Mouse (Mus musculus): ENCODE measurements around the gene Bspry. TPM values are rescaled to one million over a fixed set of nuclear protein-coding genes. Genes with fewer than 3 reads are reported as not detected.

The Bspry gene
- total RNA-seq (2021), result under 1 TPM; 0.42 to 0.70 TPM
- long read RNA-seq, experiment 1, partial matches to known transcripts, result 1 of 1 reads
- long read RNA-seq, experiment 1, other reads (novel, unspliced or antisense), result 0 of 1 reads
- long read RNA-seq, experiment 2, partial matches to known transcripts, result 0 of 3 reads
- long read RNA-seq, experiment 2, other reads (novel, unspliced or antisense), result 2 of 3 reads

- no peak for DNase-seq (ENCODE audit: low spot score in 2 of 2)
- intact Hi-C loops (cut with DNase I), result no loop called here
These were observed at the start of gene Bspry for GRCm38 (mm10) chr4:62479937-62480708. Bspry (plus strand) TSS chr4:62480053.

- no peak for DNase-seq (ENCODE audit: low spot score in 2 of 2)
- intact Hi-C loops (cut with DNase I), result no loop called here
These were observed 49.2 kb upstream of the Bspry start for GRCm38 (mm10) chr4:62430678-62431077.

GRCm38 (mm10) chr4:62431522-62431921, 48.3 kb upstream of the Bspry start:
- intact Hi-C loops (cut with DNase I), result no loop called here

GRCm38 (mm10) chr4:62433939-62434870, 45.6 kb upstream of the Bspry start:
- no peak for DNase-seq (ENCODE audit: low spot score in 2 of 2)
- intact Hi-C loops (cut with DNase I), result no loop called here

More at GRCm38 (mm10) chr4:62431522-62431921, 48.3 kb upstream of the Bspry start:
- DNase-seq (ENCODE audit: low spot score in 2 of 2), result no peak

- intact Hi-C loops (cut with DNase I), result no loop called here
- no peak for DNase-seq (ENCODE audit: low spot score in 2 of 2)
These were observed 44.8 kb upstream of the Bspry start, which contains the start of gene Rnf183 for GRCm38 (mm10) chr4:62435081-62435480. Rnf183 (minus strand) TSS chr4:62435252.

GRCm38 (mm10) chr4:62437256-62437778, 42.5 kb upstream of the Bspry start:
- intact Hi-C loops (cut with DNase I), result no loop called here
- no peak for DNase-seq (ENCODE audit: low spot score in 2 of 2)

GRCm38 (mm10) chr4:62437871-62438270, 42.0 kb upstream of the Bspry start:
- intact Hi-C loops (cut with DNase I), result no loop called here
- no peak for DNase-seq (ENCODE audit: low spot score in 2 of 2)

- intact Hi-C loops (cut with DNase I), result no loop called here
- DNase-seq (ENCODE audit: low spot score in 2 of 2), result no peak
These were observed 40.1 kb upstream of the Bspry start for GRCm38 (mm10) chr4:62439793-62440192.

GRCm38 (mm10) chr4:62440544-62440943, 39.3 kb upstream of the Bspry start:
- intact Hi-C loops (cut with DNase I), result no loop called here
- no peak for DNase-seq (ENCODE audit: low spot score in 2 of 2)

GRCm38 (mm10) chr4:62440986-62441385, 38.9 kb upstream of the Bspry start:
- intact Hi-C loops (cut with DNase I), result no loop called here
- no peak for DNase-seq (ENCODE audit: low spot score in 2 of 2)

- peak; percentile 48 to 55 for DNase-seq (ENCODE audit: low spot score in 2 of 2)
- intact Hi-C loops (cut with DNase I), result loop anchor here (1.0 to 5.0 kb wide), 2 partner anchors 47 to 309 kb away; partner anchors contain the start of gene Hdhd3
These were observed 24.9 kb upstream of the Bspry start for GRCm38 (mm10) chr4:62454995-62455394.

GRCm38 (mm10) chr4:62459081-62459480, 20.8 kb upstream of the Bspry start:
- peak; percentile 49 to 74 for DNase-seq (ENCODE audit: low spot score in 2 of 2)
- intact Hi-C loops (cut with DNase I), result loop anchor here (5.0 kb wide), 1 partner anchor 43 kb away; the partner anchor contains the start of gene Hdhd3

- no peak for DNase-seq (ENCODE audit: low spot score in 2 of 2)
- intact Hi-C loops (cut with DNase I), result no loop called here
These were observed 19.5 kb upstream of the Bspry start for GRCm38 (mm10) chr4:62460348-62460747.

GRCm38 (mm10) chr4:62463124-62463523, 16.7 kb upstream of the Bspry start:
- no peak for DNase-seq (ENCODE audit: low spot score in 2 of 2)
- intact Hi-C loops (cut with DNase I), result no loop called here

GRCm38 (mm10) chr4:62468158-62468557, 11.7 kb upstream of the Bspry start:
- no peak for DNase-seq (ENCODE audit: low spot score in 2 of 2)
- intact Hi-C loops (cut with DNase I), result no loop called here

- intact Hi-C loops (cut with DNase I), result loop anchor here (5.0 kb wide), 1 partner anchor 63 kb away; the partner anchor contains the start of genes Cdc26 and Prpf4
- DNase-seq (ENCODE audit: low spot score in 2 of 2), result peak; percentile 78 to 88
These were observed 9.2 kb upstream of the Bspry start, which contains the start of gene Wdr31 for GRCm38 (mm10) chr4:62470598-62471051. Wdr31 (minus strand) TSS chr4:62470896.

- DNase-seq (ENCODE audit: low spot score in 2 of 2), result peak in 1 of 2 experiments; percentile 45
- intact Hi-C loops (cut with DNase I), result loop anchor here (5.0 kb wide), 1 partner anchor 65 kb away; the partner anchor contains the start of genes Cdc26 and Prpf4
These were observed 7.8 kb upstream of the Bspry start for GRCm38 (mm10) chr4:62472071-62472470.

- DNase-seq (ENCODE audit: low spot score in 2 of 2), result no peak
- intact Hi-C loops (cut with DNase I), result no loop called here
These were observed 4.7 kb upstream of the Bspry start for GRCm38 (mm10) chr4:62475131-62475530.

GRCm38 (mm10) chr4:62475793-62476192, 4.1 kb upstream of the Bspry start:
- DNase-seq (ENCODE audit: low spot score in 2 of 2), result no peak
- intact Hi-C loops (cut with DNase I), result no loop called here

Measured in left cerebral cortex, postnatal 14 days (tissue).